Mouse (Mus musculus): Measurements from ENCODE around the gene Atp6v0d1. TPM values are rescaled to one million over a fixed set of nuclear protein-coding genes. Genes with fewer than 3 reads are reported as not detected.
A peak's percentile ranks its signal among the peaks of the same experiment; 100 is the strongest.

The Atp6v0d1 gene
- total RNA-seq, 2 experiments from 2014 or later, result 51.7 to 53.4 TPM

DNA sequence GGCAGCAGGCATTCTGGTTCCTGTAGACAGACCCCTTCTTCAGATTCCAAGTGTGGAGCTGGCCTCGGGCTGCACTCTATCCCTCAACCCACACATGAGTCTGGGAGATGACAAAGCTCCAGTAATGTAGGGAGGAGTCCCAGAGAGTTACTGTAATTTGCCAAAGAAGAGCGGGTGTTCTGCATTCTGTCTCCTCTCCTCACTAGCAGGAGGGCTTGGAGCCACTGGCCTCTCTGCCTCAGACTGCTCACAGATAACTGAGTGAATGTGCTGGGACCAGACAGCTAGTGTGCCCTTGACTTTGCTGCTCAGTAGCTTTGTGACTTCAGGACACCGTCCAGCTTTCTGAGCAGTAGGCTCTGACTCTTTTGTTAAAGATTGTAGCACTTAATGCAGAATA lies 88.1 kb downstream of the Atp6v0d1 start:
- intact Hi-C loops (cut with DNase I), result loop anchor here (2.0 kb wide), 1 partner anchor 25 kb away; no protein-coding TSS in a partner anchor
- no peak for DNase-seq

DNA sequence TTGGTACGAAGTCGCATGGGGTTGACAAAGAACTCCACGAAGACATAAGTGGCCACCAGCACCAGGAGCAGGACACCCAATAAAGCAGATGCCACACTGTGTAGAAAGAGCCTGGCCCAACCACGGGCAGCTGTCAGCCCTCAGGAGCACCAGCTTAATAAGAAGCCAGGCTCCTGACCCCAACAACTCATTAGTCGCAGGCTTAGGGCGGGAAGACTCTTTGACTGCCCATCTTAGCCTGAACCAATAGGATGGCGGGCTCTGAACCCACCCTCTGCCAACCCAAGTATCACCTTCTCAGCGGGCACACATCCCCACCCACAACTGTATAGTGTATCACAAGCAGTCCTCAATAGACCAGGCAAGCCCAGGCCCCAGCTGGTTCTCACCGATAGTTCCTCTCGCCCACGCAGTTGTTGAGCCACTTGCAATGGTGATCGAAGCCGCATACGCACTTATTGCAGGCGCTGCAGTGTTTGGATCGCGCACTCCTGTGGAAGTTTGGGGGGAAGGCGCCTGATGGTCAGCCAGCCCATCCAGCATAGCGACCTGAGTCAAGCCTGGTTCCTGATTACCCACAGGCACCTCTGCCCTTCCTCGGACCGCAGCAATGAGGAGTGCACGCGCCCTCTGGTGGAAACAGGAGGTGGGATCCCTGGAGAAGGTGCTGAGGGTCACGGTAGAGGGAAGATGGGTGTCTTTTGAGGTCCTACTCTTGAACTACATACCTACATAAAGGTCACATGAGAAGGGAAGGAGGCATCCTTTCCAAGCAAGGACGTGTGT lies 89.0 kb downstream of the Atp6v0d1 start:
- peak; percentile 71 to 76 for DNase-seq
- intact Hi-C loops (cut with DNase I), result loop anchor here (2.0 kb wide), 1 partner anchor 24 kb away; no protein-coding TSS in a partner anchor

DNA sequence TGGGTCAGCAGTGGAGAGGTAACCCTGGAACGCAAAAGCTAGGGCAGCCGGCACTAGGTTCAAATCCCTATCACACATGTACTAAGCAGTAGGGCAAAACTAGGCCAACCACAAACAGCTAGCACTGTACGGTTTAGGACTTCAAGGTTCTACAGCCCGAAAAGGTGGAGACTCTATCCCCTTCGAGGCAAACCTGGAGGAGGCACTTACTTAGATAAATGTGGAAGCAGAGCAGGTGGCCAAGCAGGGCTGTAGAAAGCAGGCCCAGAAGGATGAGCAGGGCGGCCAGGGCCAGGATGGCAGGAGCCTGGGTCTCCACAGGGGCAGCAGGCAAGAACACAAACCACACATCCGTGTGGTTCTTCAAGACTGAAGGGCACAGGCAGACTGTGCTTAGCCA lies 89.7 kb downstream of the Atp6v0d1 start:
- intact Hi-C loops (cut with DNase I), result loop anchor here (2.0 kb wide), 1 partner anchor 23 kb away; no protein-coding TSS in a partner anchor
- no peak for DNase-seq

DNA sequence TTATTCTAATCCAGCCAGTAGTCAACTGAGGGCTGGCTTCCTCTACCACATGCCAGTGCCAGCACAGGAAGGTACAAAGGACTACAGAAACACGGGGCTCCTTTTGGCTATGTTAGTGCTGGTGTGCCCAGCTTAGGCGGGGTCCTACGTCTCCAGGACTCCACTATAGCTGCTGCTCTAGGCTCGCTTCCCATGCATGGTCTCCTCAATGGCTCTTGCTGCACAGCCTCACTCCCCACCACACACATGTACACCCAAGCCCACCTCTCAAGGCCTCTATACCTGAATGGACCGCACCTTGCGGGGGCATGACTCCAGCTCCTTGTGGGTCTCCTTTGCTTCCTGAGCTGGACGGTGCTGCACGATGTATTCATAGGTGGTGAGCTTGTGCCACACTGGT lies 90.1 kb downstream of the Atp6v0d1 start:
- intact Hi-C loops (cut with DNase I), result loop anchor here (2.0 kb wide), 2 partner anchors 23 to 117 kb away; no protein-coding TSS in a partner anchor
- no peak for DNase-seq

DNA sequence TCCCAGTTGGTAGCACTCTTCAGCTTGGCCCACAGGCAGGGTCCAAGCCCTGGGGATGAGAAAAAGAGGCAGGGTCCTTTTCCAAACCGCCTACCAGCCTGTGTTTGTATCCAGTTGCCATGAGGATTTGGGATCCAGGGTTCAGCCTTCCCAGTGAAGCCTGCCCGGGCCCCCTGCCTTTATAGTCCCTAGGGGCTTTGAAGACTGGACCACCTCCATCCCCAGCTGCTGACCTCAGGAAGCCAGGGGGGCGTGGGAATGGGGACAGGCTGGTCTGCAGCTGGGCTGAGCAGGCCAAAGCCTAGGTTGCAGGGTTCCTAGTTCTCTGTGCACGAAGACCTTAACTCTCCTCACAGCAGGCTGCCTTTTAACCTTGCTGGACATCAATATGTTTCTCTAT lies 90.6 kb downstream of the Atp6v0d1 start:
- DNase-seq, result peak; percentile 66 to 67
- intact Hi-C loops (cut with DNase I), result loop anchor here (2.0 kb wide), 1 partner anchor 116 kb away; no protein-coding TSS in a partner anchor

DNA sequence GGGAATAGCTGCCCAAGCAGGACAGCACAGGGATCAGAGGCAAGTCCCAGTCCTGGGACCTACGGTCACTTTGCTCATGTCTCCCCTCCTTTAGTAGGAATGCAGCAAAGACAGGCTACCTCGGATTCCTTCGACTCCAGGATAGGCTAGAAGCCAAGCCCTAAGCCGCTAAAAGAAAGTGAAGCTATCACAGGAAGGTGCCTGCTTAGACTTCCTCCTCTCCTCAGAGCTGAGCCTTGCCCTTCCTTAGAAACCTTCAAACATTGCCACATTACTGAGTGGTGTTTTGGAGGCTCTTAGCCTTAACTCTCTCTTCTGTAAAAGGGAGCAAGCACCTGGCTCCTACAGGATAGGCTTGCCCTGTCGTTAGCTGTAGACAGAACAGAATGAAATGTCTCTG lies 91.2 kb downstream of the Atp6v0d1 start:
- DNase-seq, result no peak
- intact Hi-C loops (cut with DNase I), result loop anchor here (2.0 kb wide), 1 partner anchor 116 kb away; no protein-coding TSS in a partner anchor

Small RNA genes within 50 kb of the gene (microRNA-seq; reads per million reads assigned to microRNA genes)
- 0 reads per million in 2 experiments for gene Mir1966 (ENCODE audit: borderline number of aligned reads in 2 of 2)

Other genes with a start within 250 kb of the Atp6v0d1 start
- gene Lrrc29, start 239.8 kb downstream of the Atp6v0d1 start, total RNA-seq (2021), result 1 to 10 TPM; 1.2 to 1.3 TPM
- 10 to 100 TPM; 22.1 to 24.0 TPM for gene Tmem208, start 239.7 kb downstream of the Atp6v0d1 start, total RNA-seq (2021)
- 1 to 10 TPM; 6.5 to 9.6 TPM for gene Fhod1, start 218.1 kb downstream of the Atp6v0d1 start, total RNA-seq (2021)
- gene Slc9a5, start 217.2 kb downstream of the Atp6v0d1 start, total RNA-seq (2021), result under 1 TPM; 0.44 to 0.62 TPM
- not detected for gene Plekhg4, start 192.8 kb downstream of the Atp6v0d1 start, total RNA-seq (2021)
- gene Kctd19, start 152.5 kb downstream of the Atp6v0d1 start, total RNA-seq (2021), result under 1 TPM; 0.24 to 0.53 TPM
- under 1 TPM; 0.41 to 0.56 TPM for gene Lrrc36, start 152.5 kb downstream of the Atp6v0d1 start, total RNA-seq (2021)
- gene Tppp3, start 94.5 kb downstream of the Atp6v0d1 start, total RNA-seq (2021), result 10 to 100 TPM; 43.3 to 45.7 TPM
- gene Zdhhc1, start 69.1 kb downstream of the Atp6v0d1 start, total RNA-seq (2021), result 10 to 100 TPM; 14.5 to 14.9 TPM
- not detected for gene Hsd11b2, start 47.3 kb downstream of the Atp6v0d1 start, total RNA-seq (2021)
- 10 to 100 TPM; 53.0 to 53.8 TPM for gene Ripor1, start 39.2 kb upstream of the Atp6v0d1 start, total RNA-seq (2021)
- 10 to 100 TPM; 40.0 to 43.0 TPM for gene Ctcf, start 70.5 kb upstream of the Atp6v0d1 start, total RNA-seq (2021)
- not detected for gene Agrp, start 71.3 kb upstream of the Atp6v0d1 start, total RNA-seq (2021)
- under 1 TPM; 0.27 to 0.31 TPM for gene Carmil2, start 120.2 kb upstream of the Atp6v0d1 start, total RNA-seq (2021)
- gene Acd, start 135.1 kb upstream of the Atp6v0d1 start, total RNA-seq (2021), result 10 to 100 TPM; 11.7 to 12.3 TPM
- gene Pard6a, start 135.1 kb upstream of the Atp6v0d1 start, total RNA-seq (2021), result 1 to 10 TPM; 7.7 to 8.5 TPM
- not detected for gene 4933405L10Rik, start 141.6 kb upstream of the Atp6v0d1 start, total RNA-seq (2021)
- gene Enkd1, start 142.2 kb upstream of the Atp6v0d1 start, total RNA-seq (2021), result 1 to 10 TPM; 1.3 to 2.2 TPM
- 1 to 10 TPM; 4.0 to 4.1 TPM for gene Gfod2, start 192.6 kb upstream of the Atp6v0d1 start, total RNA-seq (2021)

Data from heart, postnatal 36 days (tissue).